Mouse (Mus musculus): ENCODE measurements around the gene Clip2. TPM values are rescaled to one million over a fixed set of nuclear protein-coding genes. Genes with fewer than 3 reads are reported as not detected.

The Clip2 gene
- polyA plus RNA-seq, 1 experiment from 2014 or later = 1.0 TPM

GRCm38 (mm10) chr5:134497026-134497425, 55.2 kb downstream of the Clip2 start:
- Histone ChIP-seq H3K4me2 (replicated peaks; ENCODE audit: low read depth) (no peak overlapping the region), H3K4me3 (ENCODE audit: low read depth, low read length) (no peak overlapping the region), H3K4me1 (replicated peaks; ENCODE audit: control insufficient read depth, insufficient read depth) (0 out of 2 replicates have a peak, but pooled peaks cover under 1% of the 10 kb centered on the region), H3K27me3 (ENCODE audit: control insufficient read depth, insufficient read depth, low read length) (no peaks in the 10 kb centered on the region), H3K9ac (ENCODE audit: low read length) (no peak overlapping the region), H3K36me3 (ENCODE audit: control insufficient read depth, insufficient read depth, low read length) (peaks cover 5% of the 10 kb centered on the region), H3K27ac (replicated peaks) (no peak overlapping the region), H3K9me3 (ENCODE audit: control insufficient read depth, low read length) (no peaks in the 10 kb centered on the region)
- no peak for TF ChIP-seq EP300 (optimal IDR thresholded peaks at IDR 0.05)
- no peak for TF ChIP-seq CTCF (IDR thresholded peaks at IDR 0.05; ENCODE audit: low read depth)
- 96% methylated on average over 5 of the region's 5 CpGs for WGBS
- DNase-seq (ENCODE audit: low spot score) = no peak
- no peak for ATAC-seq (ENCODE audit: low FRiP score, low TSS enrichment)

- Histone ChIP-seq H3K4me2 (replicated peaks; ENCODE audit: low read depth) (no peak overlapping the region), H3K9ac (ENCODE audit: low read length) (no peak overlapping the region), H3K27me3 (ENCODE audit: control insufficient read depth, insufficient read depth, low read length) (no peaks in the 10 kb centered on the region), H3K27ac (replicated peaks) (no peak overlapping the region), H3K4me3 (ENCODE audit: low read depth, low read length) (no peak overlapping the region), H3K9me3 (ENCODE audit: control insufficient read depth, low read length) (no peaks in the 10 kb centered on the region), H3K36me3 (ENCODE audit: control insufficient read depth, insufficient read depth, low read length) (peaks cover 5% of the 10 kb centered on the region; the same call in 1 of the 2 replicates), H3K4me1 (replicated peaks; ENCODE audit: control insufficient read depth, insufficient read depth) (0 out of 2 replicates have a peak, but pooled peaks cover 2% of the 10 kb centered on the region)
- no peak for DNase-seq (ENCODE audit: low spot score)
- no peak for ATAC-seq (ENCODE audit: low FRiP score, low TSS enrichment)
- TF ChIP-seq CTCF (IDR thresholded peaks at IDR 0.05; ENCODE audit: low read depth) (no peak), EP300 (optimal IDR thresholded peaks at IDR 0.05) (no peak)
- WGBS = 63% methylated on average over 4 of the region's 4 CpGs
Observed at GRCm38 (mm10) chr5:134495796-134496195, 56.4 kb downstream of the Clip2 start.

GRCm38 (mm10) chr5:134494142-134494541, 58.1 kb downstream of the Clip2 start:
- no peaks in the 10 kb centered on the region for H3K27me3 ChIP-seq (ENCODE audit: control insufficient read depth, insufficient read depth, low read length)
- ATAC-seq (ENCODE audit: low FRiP score, low TSS enrichment) (peak; percentile 70), DNase-seq (ENCODE audit: low spot score) (peak; percentile 87)
- no peak overlapping the region for H3K4me3 ChIP-seq (ENCODE audit: low read depth, low read length)
- H3K4me2 ChIP-seq (replicated peaks; ENCODE audit: low read depth) = no peak overlapping the region
- WGBS = 63% methylated on average over 11 of the region's 11 CpGs
- H3K27ac ChIP-seq (replicated peaks) = no peak overlapping the region
- no peaks in the 10 kb centered on the region for H3K9me3 ChIP-seq (ENCODE audit: control insufficient read depth, low read length)
- H3K36me3 ChIP-seq (ENCODE audit: control insufficient read depth, insufficient read depth, low read length) = peaks cover 10% of the 10 kb centered on the region; the same call in 1 of the 2 replicates
- TF ChIP-seq CTCF (IDR thresholded peaks at IDR 0.05; ENCODE audit: low read depth) = peak; percentile 98
- no peak for TF ChIP-seq EP300 (optimal IDR thresholded peaks at IDR 0.05)
- 0 out of 2 replicates have a peak, but pooled peaks cover 2% of the 10 kb centered on the region for H3K4me1 ChIP-seq (replicated peaks; ENCODE audit: control insufficient read depth, insufficient read depth)
- no peak overlapping the region for H3K9ac ChIP-seq (ENCODE audit: low read length)

DNA sequence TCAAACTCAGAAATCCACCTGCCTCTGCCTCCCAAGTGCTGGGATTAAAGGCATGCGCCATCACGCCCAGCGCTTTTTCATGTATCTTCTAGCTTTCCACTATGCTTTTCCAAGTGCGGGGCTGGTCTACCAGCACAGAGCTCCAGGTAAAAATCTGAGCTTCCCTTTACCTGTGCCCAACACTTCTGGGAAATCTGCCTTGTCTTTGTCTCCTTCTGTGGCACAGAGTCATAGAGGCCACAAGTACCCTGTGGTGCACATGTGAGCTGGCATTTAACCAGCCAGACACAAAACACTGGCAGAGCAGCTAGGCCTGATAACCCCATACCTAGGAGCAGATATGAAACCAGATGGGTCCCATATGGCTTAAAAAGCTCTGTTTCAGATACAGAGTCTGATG, 59.3 kb downstream of the Clip2 start:
- Histone ChIP-seq H3K9ac (ENCODE audit: low read length) (no peak overlapping the region), H3K36me3 (ENCODE audit: control insufficient read depth, insufficient read depth, low read length) (peaks cover 10% of the 10 kb centered on the region; the same call in 1 of the 2 replicates), H3K4me2 (replicated peaks; ENCODE audit: low read depth) (no peak overlapping the region), H3K27ac (replicated peaks) (no peak overlapping the region), H3K27me3 (ENCODE audit: control insufficient read depth, insufficient read depth, low read length) (no peaks in the 10 kb centered on the region), H3K9me3 (ENCODE audit: control insufficient read depth, low read length) (no peaks in the 10 kb centered on the region), H3K4me3 (ENCODE audit: low read depth, low read length) (no peak overlapping the region), H3K4me1 (replicated peaks; ENCODE audit: control insufficient read depth, insufficient read depth) (0 out of 2 replicates have a peak, but pooled peaks cover 2% of the 10 kb centered on the region)
- TF ChIP-seq EP300 (optimal IDR thresholded peaks at IDR 0.05) (no peak), CTCF (IDR thresholded peaks at IDR 0.05; ENCODE audit: low read depth) (no peak)
- WGBS = 95% methylated on average over 4 of the region's 4 CpGs
- DNase-seq (ENCODE audit: low spot score) (no peak), ATAC-seq (ENCODE audit: low FRiP score, low TSS enrichment) (no peak)

DNA sequence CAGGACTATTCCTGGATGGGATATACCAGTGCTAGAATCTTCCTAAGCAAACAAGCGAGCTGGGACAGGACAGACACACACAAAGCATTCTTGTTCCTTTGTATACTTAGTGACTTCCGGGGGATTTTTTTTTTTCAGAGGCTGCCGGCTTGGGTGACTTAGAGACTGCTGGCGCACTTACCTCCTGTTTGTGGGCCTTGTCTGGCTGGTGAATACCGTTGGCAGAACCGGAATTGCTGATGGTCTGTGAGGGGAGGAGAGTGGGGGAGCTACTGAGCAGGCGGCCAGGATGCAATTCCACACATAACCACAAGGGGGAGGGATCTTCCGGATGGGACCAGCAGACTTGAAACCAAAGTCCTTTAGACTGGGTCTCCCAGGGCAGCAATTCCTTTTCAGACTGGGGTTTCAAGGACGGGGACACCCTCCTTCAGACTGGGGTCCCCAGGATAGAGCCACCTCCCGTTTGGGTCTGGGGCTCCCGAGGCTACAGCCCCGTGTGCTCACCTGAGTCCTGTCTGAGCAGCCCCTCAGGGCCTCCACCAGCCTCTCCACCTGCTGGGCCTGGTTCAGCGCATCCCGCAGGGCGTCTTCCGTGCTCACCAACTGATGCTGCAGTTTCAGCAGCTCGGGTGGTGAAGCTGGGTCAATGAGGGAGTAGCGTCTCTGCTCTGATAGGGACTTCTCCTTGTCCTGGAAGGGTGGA, 60.4 kb downstream of the Clip2 start:
- H3K4me1 ChIP-seq (replicated peaks; ENCODE audit: control insufficient read depth, insufficient read depth) = 0 out of 2 replicates have a peak, but pooled peaks cover 2% of the 10 kb centered on the region
- H3K36me3 ChIP-seq (ENCODE audit: control insufficient read depth, insufficient read depth, low read length) = peaks cover 10% of the 10 kb centered on the region; the same call in 1 of the 2 replicates
- peak overlapping the region; percentile 8; the same call in 1 of the 2 replicates for H3K9ac ChIP-seq (ENCODE audit: low read length)
- H3K27ac ChIP-seq (replicated peaks) = peak overlapping the region; percentile 61; the same call in 1 of the 2 replicates
- no peak overlapping the region for H3K4me3 ChIP-seq (ENCODE audit: low read depth, low read length)
- DNase-seq (ENCODE audit: low spot score) (peak; percentile 87), ATAC-seq (ENCODE audit: low FRiP score, low TSS enrichment) (peak; percentile 64)
- TF ChIP-seq EP300 (optimal IDR thresholded peaks at IDR 0.05) (no peak), CTCF (IDR thresholded peaks at IDR 0.05; ENCODE audit: low read depth) (peak; percentile 96)
- no peak overlapping the region for H3K4me2 ChIP-seq (replicated peaks; ENCODE audit: low read depth)
- no peaks in the 10 kb centered on the region for H3K27me3 ChIP-seq (ENCODE audit: control insufficient read depth, insufficient read depth, low read length)
- no peaks in the 10 kb centered on the region for H3K9me3 ChIP-seq (ENCODE audit: control insufficient read depth, low read length)
- WGBS = 24% methylated on average over 18 of the region's 18 CpGs

GRCm38 (mm10) chr5:134491206-134491605, 61.0 kb downstream of the Clip2 start:
- Histone ChIP-seq H3K9me3 (ENCODE audit: control insufficient read depth, low read length) (no peaks in the 10 kb centered on the region), H3K4me2 (replicated peaks; ENCODE audit: low read depth) (no peak overlapping the region), H3K4me1 (replicated peaks; ENCODE audit: control insufficient read depth, insufficient read depth) (0 out of 2 replicates have a peak, but pooled peaks cover 2% of the 10 kb centered on the region), H3K4me3 (ENCODE audit: low read depth, low read length) (no peak overlapping the region), H3K9ac (ENCODE audit: low read length) (no peak overlapping the region), H3K27me3 (ENCODE audit: control insufficient read depth, insufficient read depth, low read length) (no peaks in the 10 kb centered on the region), H3K36me3 (ENCODE audit: control insufficient read depth, insufficient read depth, low read length) (peaks cover 7% of the 10 kb centered on the region; the same call in 1 of the 2 replicates), H3K27ac (replicated peaks) (0 out of 2 replicates have a peak overlapping the region, but pooled peaks have one; percentile 56)
- WGBS = 85% methylated on average over 2 of the region's 2 CpGs
- DNase-seq (ENCODE audit: low spot score) (no peak), ATAC-seq (ENCODE audit: low FRiP score, low TSS enrichment) (no peak)
- no peak for TF ChIP-seq EP300 (optimal IDR thresholded peaks at IDR 0.05)
- no peak for TF ChIP-seq CTCF (IDR thresholded peaks at IDR 0.05; ENCODE audit: low read depth)

Measured in stomach, postnatal 0 days (tissue).